14 mouse cellular contexts compared by ENCODE assay signal in the genomic region with DNA sequence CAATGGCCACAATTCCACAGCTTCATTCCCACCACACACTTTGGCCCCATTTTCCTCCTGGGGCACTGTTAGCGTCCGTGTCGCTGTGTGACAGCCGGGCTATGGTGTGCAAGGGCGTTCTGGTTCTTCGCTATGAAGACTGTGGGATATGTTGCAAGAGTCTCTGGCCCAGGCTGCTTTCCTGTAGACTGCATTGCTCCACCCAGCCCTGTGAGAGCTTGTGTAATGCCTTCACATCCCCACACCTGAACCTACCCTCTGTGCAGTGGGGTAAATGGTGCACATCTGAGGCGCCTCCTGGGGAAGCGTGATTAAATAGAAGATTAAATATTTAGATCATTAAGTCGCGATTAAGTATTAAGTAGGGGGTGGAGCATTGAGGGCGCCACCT. TPM values are rescaled to one million over a fixed set of nuclear protein-coding genes. Genes with fewer than 3 reads are reported as not detected.
DNase-seq lines count a peak whose midpoint lies in the region; ATAC-seq and TF ChIP-seq lines count a peak whose summit lies in the region.
"Had no signal": no experiment of that assay in that cellular context is flagged by ENCODE, and none has a peak within 500 bp of the region (broad histone marks: within the 10 kb centered on the region; RNA-seq: fewer than 3 reads in every experiment).

No protein-coding gene starts in this region.

- H3K4me2 ChIP-seq in hindbrain, embryonic 12.5 days (replicated peaks), result no peak overlapping the region
- no peak overlapping the region for H3K4me2 ChIP-seq in neural tube, embryonic 13.5 days
- H3K4me2 ChIP-seq: hindbrain, embryonic 14.5 days had no signal

- no peak for DNase-seq in hindbrain, embryonic 10.5 days (ENCODE audit: low spot score)
- DNase-seq in neural tube, embryonic 10.5 days (ENCODE audit: extremely low spot score, low spot score), result no peak
- DNase-seq in lung, postnatal 36 days, result peak; percentile 61
- no peak for DNase-seq in cerebellum, postnatal 14 days
- DNase-seq in thymus, adult 2 months, result no peak
- DNase-seq: adrenal gland, postnatal 10 days; cerebellum, adult 11-12 months had no signal

- no peak for TF ChIP-seq CTCF in thymus, adult 2 months (IDR thresholded peaks at IDR 0.05; ENCODE audit: borderline replicate concordance, control insufficient read depth, extremely low read depth, insufficient read depth, low read length, poor library complexity)

- peaks cover 13% of the 10 kb centered on the region for H3K4me1 ChIP-seq in hindbrain, embryonic 12.5 days
- peaks cover 17% of the 10 kb centered on the region for H3K4me1 ChIP-seq in hindbrain, embryonic 10.5 days (replicated peaks)
- H3K4me1 ChIP-seq in neural tube, embryonic 13.5 days (replicated peaks), result peaks cover 16% of the 10 kb centered on the region
- H3K4me1 ChIP-seq in thymus, adult 2 months (replicated peaks; ENCODE audit: control insufficient read depth, insufficient read depth, low read length), result no peaks in the 10 kb centered on the region

- 74% methylated on average over 11 of the region's 11 CpGs for WGBS in hindbrain, embryonic 12.5 days
- WGBS in hindbrain, embryonic 10.5 days, result 82% methylated on average over 11 of the region's 11 CpGs
- 74% methylated on average over 11 of the region's 11 CpGs for WGBS in neural tube, embryonic 13.5 days
- 86% methylated on average over 11 of the region's 11 CpGs for WGBS in thymus, adult 2 months

- no peaks in the 10 kb centered on the region for H3K9me3 ChIP-seq in hindbrain, embryonic 12.5 days (replicated peaks)
- H3K9me3 ChIP-seq in hindbrain, embryonic 10.5 days, result no peaks in the 10 kb centered on the region
- no peaks in the 10 kb centered on the region for H3K9me3 ChIP-seq in neural tube, embryonic 13.5 days
- H3K9me3 ChIP-seq: embryonic facial prominence, embryonic 10.5 days had no signal

- H3K4me3 ChIP-seq in hindbrain, embryonic 12.5 days, result no peak overlapping the region
- H3K4me3 ChIP-seq in hindbrain, embryonic 10.5 days, result no peak overlapping the region
- no peak overlapping the region for H3K4me3 ChIP-seq in neural tube, embryonic 13.5 days
- no peak overlapping the region for H3K4me3 ChIP-seq in thymus, adult 2 months (ENCODE audit: control insufficient read depth, insufficient read depth, low read length)
- H3K4me3 ChIP-seq: embryonic facial prominence, embryonic 10.5 days had no signal

- H3K27me3 ChIP-seq in hindbrain, embryonic 12.5 days, result no peaks in the 10 kb centered on the region
- peaks cover 3% of the 10 kb centered on the region; the same call in 1 of the 2 replicates for H3K27me3 ChIP-seq in hindbrain, embryonic 10.5 days (ENCODE audit: insufficient read depth, poor library complexity, severe bottlenecking)
- no peaks in the 10 kb centered on the region; the same call in 1 of the 2 replicates for H3K27me3 ChIP-seq in neural tube, embryonic 13.5 days
- H3K27me3 ChIP-seq in thymus, adult 2 months (ENCODE audit: control insufficient read depth, insufficient read depth, low read length), result no peaks in the 10 kb centered on the region

- no peak overlapping the region for H3K9ac ChIP-seq in hindbrain, embryonic 12.5 days
- H3K9ac ChIP-seq in neural tube, embryonic 13.5 days, result no peak overlapping the region
- H3K9ac ChIP-seq: hindbrain, embryonic 14.5 days had no signal

- no peak overlapping the region for H3K27ac ChIP-seq in hindbrain, embryonic 12.5 days
- no peak overlapping the region for H3K27ac ChIP-seq in hindbrain, embryonic 10.5 days
- H3K27ac ChIP-seq in neural tube, embryonic 13.5 days (replicated peaks), result peak overlapping the region; percentile 38; the same call in 1 of the 2 replicates
- no peak overlapping the region for H3K27ac ChIP-seq in thymus, adult 2 months (ENCODE audit: control insufficient read depth, insufficient read depth, low read length)
- H3K27ac ChIP-seq: embryonic facial prominence, embryonic 10.5 days; hindbrain, embryonic 14.5 days had no signal

- no peak for TF ChIP-seq POLR2A in thymus, adult 2 months (IDR thresholded peaks at IDR 0.05; ENCODE audit: control insufficient read depth, extremely low read depth, insufficient read depth, low read length, poor library complexity)

- H3K36me3 ChIP-seq in hindbrain, embryonic 12.5 days, result no peaks in the 10 kb centered on the region
- H3K36me3 ChIP-seq in hindbrain, embryonic 10.5 days, result no peaks in the 10 kb centered on the region
- H3K36me3 ChIP-seq in neural tube, embryonic 13.5 days, result no peaks in the 10 kb centered on the region
- no peaks in the 10 kb centered on the region for H3K36me3 ChIP-seq in thymus, adult 2 months (ENCODE audit: control insufficient read depth, insufficient read depth, low read length)
- H3K36me3 ChIP-seq: embryonic facial prominence, embryonic 10.5 days had no signal

- 0 out of 2 replicates have a peak, but pooled peaks have one; percentile 38 for ATAC-seq in hindbrain, embryonic 12.5 days (ENCODE audit: low FRiP score)
- ATAC-seq in neural tube, embryonic 13.5 days (ENCODE audit: low read depth), result 0 out of 2 replicates have a peak, but pooled peaks have one; percentile 36
- no peak for ATAC-seq in erythroblast, adult 5-6 weeks (replicated peaks; ENCODE audit: low FRiP score, poor library complexity, severe bottlenecking)
- ATAC-seq: forebrain, embryonic 16.5 days; midbrain, embryonic 16.5 days had no signal

RNA-seq across cellular contexts. Expression of a gene that starts 9.9 kb away (rescaled TPM):
- 0.77 and 0.88 TPM in 2 replicates for polyA plus RNA-seq in hindbrain, embryonic 12.5 days (2016; fragmentation: Nextera tagmentation; extraction: Ambion mirVana)
- polyA plus RNA-seq in hindbrain, embryonic 10.5 days (2016; fragmentation: Nextera tagmentation; extraction: Ambion mirVana), result 1.4 TPM in 2 replicates
- polyA plus RNA-seq in neural tube, embryonic 13.5 days (2015; fragmentation: Nextera tagmentation; extraction: Ambion mirVana), result 0.06 and 0.15 TPM in 2 replicates
- not detected in 2 replicates for total RNA-seq in erythroblast, adult 5-6 weeks (2015; ENCODE audit: low replicate concordance)
- not detected in 2 replicates for total RNA-seq in erythroblast, adult 5-6 weeks (2017; ENCODE audit: low replicate concordance)
- 0.16 and 0.19 TPM in 2 replicates for polyA plus RNA-seq in thymus, adult 2 months (2012; rRNA removed)

RNA-seq across cellular contexts. Expression of a gene that starts 43.5 kb away (rescaled TPM):
- polyA plus RNA-seq in hindbrain, embryonic 12.5 days (2016; fragmentation: Nextera tagmentation; extraction: Ambion mirVana), result 1.8 and 2.5 TPM in 2 replicates
- polyA plus RNA-seq in hindbrain, embryonic 10.5 days (2016; fragmentation: Nextera tagmentation; extraction: Ambion mirVana), result 9.6 and 11.6 TPM in 2 replicates
- 2.8 and 3.4 TPM in 2 replicates for polyA plus RNA-seq in neural tube, embryonic 13.5 days (2015; fragmentation: Nextera tagmentation; extraction: Ambion mirVana)
- total RNA-seq in erythroblast, adult 5-6 weeks (2015; ENCODE audit: low replicate concordance), result not detected in 2 replicates
- total RNA-seq in erythroblast, adult 5-6 weeks (2017; ENCODE audit: low replicate concordance), result not detected in 2 replicates
- 5.9 and 7.4 TPM in 2 replicates for polyA plus RNA-seq in thymus, adult 2 months (2012; rRNA removed)
